Mouse (Mus musculus) kidney, embryonic 16.5 days (tissue): ENCODE data around the gene Tbc1d16. TPM values are rescaled to one million over a fixed set of nuclear protein-coding genes. Genes with fewer than 3 reads are reported as not detected.

ENCODE experiments used
- ATAC-seq: fragments of 200-750 bp; cut with Nextera tagmentation; 2 replicates; pipeline ENCODE4 v1.8.0; 2017; ENCODE audit warnings: moderate TSS enrichment; ENCODE audit not compliant: low FRiP score, low TSS enrichment
- H3K27ac ChIP-seq: fragments of 300-500 bp; sonication (generic); 2 replicates; pipeline ENCODE4 v1.5.1; 2014; ENCODE audit warnings: low read length
- H3K27me3 ChIP-seq: fragments of 300-500 bp; sonication (generic); 2 replicates; pipeline ENCODE4 v1.6.1; 2014; ENCODE audit warnings: low read length, control low read depth, mixed read lengths; ENCODE audit not compliant: insufficient read depth
- H3K36me3 ChIP-seq: fragments of 300-500 bp; sonication (generic); 2 replicates; pipeline ENCODE4 v1.6.1; 2014; ENCODE audit warnings: low read length, control low read depth, mixed read lengths; ENCODE audit not compliant: insufficient read depth
- H3K4me1 ChIP-seq: fragments of 300-500 bp; sonication (generic); 2 replicates; pipeline ENCODE4 v1.6.1; 2014; ENCODE audit warnings: low read length, control low read depth, mixed read lengths; ENCODE audit not compliant: insufficient read depth
- H3K4me2 ChIP-seq: fragments of 300-500 bp; sonication (generic); replicated peaks from 2 replicates; pipeline ENCODE4 v1.6.1; 2014; ENCODE audit warnings: low read depth, low read length
- H3K4me3 ChIP-seq: fragments of 300-500 bp; sonication (generic); 2 replicates; pipeline ENCODE4 v1.5.1; 2014; ENCODE audit warnings: mild to moderate bottlenecking, low read length
- H3K9ac ChIP-seq: fragments of 300-500 bp; sonication (generic); replicated peaks from 2 replicates; pipeline ENCODE4 v1.6.1; 2014; ENCODE audit warnings: low read length
- H3K9me3 ChIP-seq: fragments of 300-500 bp; sonication (generic); 2 replicates; pipeline ENCODE4 v1.6.1; 2016; ENCODE audit warnings: low read length, control low read depth
- WGBS: fragments of 180-500 bp; shearing (Covaris S2); extraction: QIAGEN DNeasy Blood & Tissue Kit; methylation state at CpG from one replicate; pipeline ENCODE4 v1.1.7; 2014; 5-methylcytosine and 5-hydroxymethylcytosine counted together
- polyA plus RNA-seq: library from polyadenylated mRNA; unstranded; fragments of >200 nt; fragmentation: Nextera tagmentation; extraction: Ambion mirVana; gene quantifications from 2 replicates; pipeline ENCODE4 v1.2.1, GENCODE M21; 2015

Tbc1d16 gene
- polyA plus RNA-seq, 1 experiment from 2014 or later, result 12.3 TPM

DNA sequence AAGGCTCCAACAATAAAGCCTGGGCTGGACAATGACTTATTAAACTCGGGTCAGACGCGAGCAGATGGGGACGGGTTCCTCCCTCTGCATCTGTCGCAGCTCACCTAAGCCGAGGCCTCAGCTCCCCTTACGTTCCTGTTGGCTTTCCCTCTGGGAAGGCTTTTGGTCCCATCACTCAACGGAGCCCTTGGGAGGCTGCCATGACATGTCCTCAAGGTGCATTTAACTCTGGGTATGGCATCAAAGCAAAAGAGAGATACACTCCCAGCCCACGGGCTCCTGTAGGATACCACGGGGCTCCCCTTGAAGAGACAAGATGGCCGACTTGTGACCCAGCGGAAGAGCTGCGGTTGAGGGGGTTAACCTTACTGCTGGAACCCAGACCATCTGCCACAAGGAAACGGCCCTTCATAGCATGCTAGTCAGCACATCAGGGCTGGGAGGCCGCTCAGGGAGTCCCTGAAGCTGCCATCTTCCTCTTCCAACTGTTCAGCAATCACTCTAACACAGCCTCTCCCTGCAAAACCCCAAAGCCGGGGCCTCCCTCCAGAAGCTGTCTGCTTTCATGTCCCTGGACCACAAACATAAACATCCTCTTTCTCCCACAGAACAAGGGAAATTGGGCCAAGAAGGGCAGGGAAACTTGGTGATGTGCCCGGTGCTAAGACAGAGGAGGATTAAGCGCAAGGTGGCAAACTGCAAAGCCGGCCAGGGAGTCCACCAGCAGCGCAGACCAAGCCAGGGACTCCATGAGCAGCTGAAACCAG, 5.0 kb downstream of the Tbc1d16 start:
- Histone ChIP-seq H3K36me3 (no peaks in the 10 kb centered on the region), H3K9ac (no peak overlapping the region), H3K27ac (no peak overlapping the region), H3K4me2 (no peak overlapping the region), H3K4me1 (peaks cover 54% of the 10 kb centered on the region), H3K27me3 (no peaks in the 10 kb centered on the region), H3K9me3 (no peaks in the 10 kb centered on the region), H3K4me3 (no peak overlapping the region)
- no peak for ATAC-seq
- WGBS, result 70% methylated on average over 20 of the region's 20 CpGs

- WGBS, result 32% methylated on average over 10 of the region's 11 CpGs
- Histone ChIP-seq H3K4me3 (no peak overlapping the region), H3K9me3 (no peaks in the 10 kb centered on the region), H3K9ac (0 out of 2 replicates have a peak overlapping the region, but pooled peaks have one; percentile 17), H3K27ac (peak overlapping the region; percentile 64; the same call in 1 of the 2 replicates), H3K4me2 (no peak overlapping the region), H3K27me3 (no peaks in the 10 kb centered on the region), H3K4me1 (peaks cover 48% of the 10 kb centered on the region), H3K36me3 (no peaks in the 10 kb centered on the region)
- peak; percentile 32; the same call in 1 of the 2 replicates for ATAC-seq
These were observed 6.3 kb downstream of the Tbc1d16 start for GRCm38 (mm10) chr11:119221812-119222510.

DNA sequence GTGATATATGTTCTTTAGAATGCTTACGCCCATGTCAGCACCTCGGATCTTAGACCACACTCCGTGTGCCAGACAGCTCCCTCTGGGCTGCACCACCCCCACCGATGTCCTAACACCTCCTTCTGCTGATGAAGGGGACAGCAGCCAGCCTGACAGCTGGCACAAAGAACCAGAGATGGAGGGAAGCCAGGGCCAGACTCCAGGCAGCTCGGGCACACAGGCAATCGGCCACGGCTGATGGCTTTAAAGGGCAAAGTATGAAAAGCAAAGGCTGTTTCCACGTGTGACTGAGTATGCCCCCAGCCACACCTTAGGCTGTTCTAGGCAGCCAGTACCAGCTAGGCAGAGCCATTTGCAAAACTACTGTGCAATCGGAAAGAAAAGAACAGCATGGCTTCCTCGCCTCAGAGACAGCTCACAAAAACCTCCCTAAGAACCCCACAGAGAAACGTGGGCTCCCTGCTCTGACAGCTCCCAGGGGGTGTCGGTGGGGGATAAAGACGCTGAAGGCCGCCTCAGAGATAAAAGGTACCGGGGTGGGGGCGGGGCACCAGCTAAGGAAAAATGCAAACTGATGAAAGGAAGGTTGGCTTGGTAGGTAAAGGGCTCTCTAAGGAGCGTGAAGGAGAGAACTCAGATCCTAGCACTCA, 8.4 kb downstream of the Tbc1d16 start:
- 27% methylated on average over 17 of the region's 17 CpGs for WGBS
- peak overlapping the region; percentile 28 for H3K27ac ChIP-seq
- H3K4me2 ChIP-seq, result 0 out of 2 replicates have a peak overlapping the region, but pooled peaks have one; percentile 4
- H3K9me3 ChIP-seq, result no peaks in the 10 kb centered on the region
- no peaks in the 10 kb centered on the region for H3K36me3 ChIP-seq
- peaks cover 60% of the 10 kb centered on the region for H3K4me1 ChIP-seq
- no peak for ATAC-seq
- H3K9ac ChIP-seq, result peak overlapping the region; percentile 27; the same call in 1 of the 2 replicates
- H3K27me3 ChIP-seq, result no peaks in the 10 kb centered on the region
- no peak overlapping the region for H3K4me3 ChIP-seq

DNA sequence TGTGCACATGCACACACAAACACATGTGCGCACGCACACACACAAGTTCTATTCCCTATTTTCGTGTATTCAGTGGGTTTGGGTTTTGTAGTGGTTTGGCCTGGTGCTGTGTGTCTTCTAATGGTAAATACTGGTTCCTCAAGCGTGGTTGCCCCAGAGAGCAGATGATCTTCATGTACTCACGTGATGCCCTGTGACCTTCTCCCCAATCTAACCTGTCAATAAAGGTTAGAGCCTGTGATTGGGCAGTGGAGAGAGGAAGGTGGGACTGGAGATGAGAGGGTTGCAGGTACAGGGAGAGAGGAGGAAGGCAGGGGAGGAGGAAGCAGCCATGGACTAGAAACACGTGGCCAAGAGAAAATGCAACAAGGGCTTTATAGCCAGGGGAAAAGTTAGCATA, 10.4 kb downstream of the Tbc1d16 start:
- ATAC-seq, result no peak
- H3K9me3 ChIP-seq, result no peaks in the 10 kb centered on the region
- H3K9ac ChIP-seq, result no peak overlapping the region
- no peak overlapping the region for H3K4me3 ChIP-seq
- WGBS, result 88% methylated on average over 6 of the region's 6 CpGs
- H3K4me2 ChIP-seq, result no peak overlapping the region
- peaks cover 68% of the 10 kb centered on the region for H3K4me1 ChIP-seq
- H3K36me3 ChIP-seq, result no peaks in the 10 kb centered on the region
- H3K27ac ChIP-seq, result no peak overlapping the region
- H3K27me3 ChIP-seq, result no peaks in the 10 kb centered on the region

GRCm38 (mm10) chr11:119215905-119216507, 12.3 kb downstream of the Tbc1d16 start:
- Histone ChIP-seq H3K27me3 (no peaks in the 10 kb centered on the region), H3K4me1 (peaks cover 53% of the 10 kb centered on the region), H3K4me2 (peak overlapping the region; percentile 49), H3K4me3 (no peak overlapping the region; the same call in 1 of the 2 replicates), H3K27ac (peak overlapping the region; percentile 83), H3K36me3 (no peaks in the 10 kb centered on the region), H3K9ac (peak overlapping the region; percentile 54), H3K9me3 (no peaks in the 10 kb centered on the region)
- ATAC-seq, result peak; percentile 52
- 16% methylated on average over 9 of the region's 9 CpGs for WGBS

DNA sequence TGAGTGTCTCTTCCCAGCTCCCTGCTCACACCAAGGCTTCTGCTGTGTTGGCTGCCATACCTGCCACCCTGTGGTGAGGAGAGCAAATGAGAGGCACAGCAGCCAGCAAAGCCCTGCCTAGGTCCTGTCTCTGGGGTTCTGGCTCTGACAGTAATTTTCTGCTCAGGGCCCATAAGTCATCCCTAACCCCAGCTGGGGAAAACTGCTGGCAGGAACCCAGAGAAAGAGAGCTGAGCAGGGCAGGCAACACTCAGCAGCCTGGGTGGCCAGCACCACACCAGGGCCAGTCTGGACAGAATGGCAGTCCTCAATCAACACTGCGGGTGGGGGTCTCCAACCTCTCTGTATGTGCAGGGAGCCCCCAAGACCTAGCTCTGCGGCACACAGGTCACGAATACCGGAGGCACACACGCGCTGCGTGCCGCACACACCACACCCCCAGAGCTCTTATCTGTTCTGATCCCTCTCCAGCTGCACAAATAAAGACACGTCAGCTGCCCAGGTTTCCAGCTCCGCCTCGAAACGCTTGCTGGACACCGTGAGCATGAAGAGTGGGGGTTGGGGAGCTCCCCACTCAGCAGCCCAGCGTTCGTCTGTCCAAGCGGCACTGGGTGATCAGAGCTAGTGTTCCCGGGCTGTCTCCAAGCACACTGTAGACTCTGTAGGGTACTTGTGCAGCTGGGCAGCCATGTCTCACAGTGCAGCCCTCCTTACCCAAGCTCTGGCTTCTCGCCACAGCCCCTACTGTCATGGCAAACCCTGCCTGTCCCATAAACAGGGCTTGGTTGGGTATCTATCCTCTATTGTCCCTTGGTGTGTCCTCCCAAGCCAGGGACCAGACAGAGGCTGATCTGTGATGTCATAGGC, 13.0 kb downstream of the Tbc1d16 start:
- Histone ChIP-seq H3K36me3 (no peaks in the 10 kb centered on the region), H3K4me3 (peak overlapping the region; percentile 24), H3K4me1 (peaks cover 46% of the 10 kb centered on the region), H3K9me3 (no peaks in the 10 kb centered on the region), H3K27me3 (no peaks in the 10 kb centered on the region), H3K27ac (peak overlapping the region; percentile 83), H3K4me2 (peak overlapping the region; percentile 49), H3K9ac (peak overlapping the region; percentile 54)
- 3% methylated on average over 18 of the region's 18 CpGs for WGBS
- peak; percentile 81 for ATAC-seq

DNA sequence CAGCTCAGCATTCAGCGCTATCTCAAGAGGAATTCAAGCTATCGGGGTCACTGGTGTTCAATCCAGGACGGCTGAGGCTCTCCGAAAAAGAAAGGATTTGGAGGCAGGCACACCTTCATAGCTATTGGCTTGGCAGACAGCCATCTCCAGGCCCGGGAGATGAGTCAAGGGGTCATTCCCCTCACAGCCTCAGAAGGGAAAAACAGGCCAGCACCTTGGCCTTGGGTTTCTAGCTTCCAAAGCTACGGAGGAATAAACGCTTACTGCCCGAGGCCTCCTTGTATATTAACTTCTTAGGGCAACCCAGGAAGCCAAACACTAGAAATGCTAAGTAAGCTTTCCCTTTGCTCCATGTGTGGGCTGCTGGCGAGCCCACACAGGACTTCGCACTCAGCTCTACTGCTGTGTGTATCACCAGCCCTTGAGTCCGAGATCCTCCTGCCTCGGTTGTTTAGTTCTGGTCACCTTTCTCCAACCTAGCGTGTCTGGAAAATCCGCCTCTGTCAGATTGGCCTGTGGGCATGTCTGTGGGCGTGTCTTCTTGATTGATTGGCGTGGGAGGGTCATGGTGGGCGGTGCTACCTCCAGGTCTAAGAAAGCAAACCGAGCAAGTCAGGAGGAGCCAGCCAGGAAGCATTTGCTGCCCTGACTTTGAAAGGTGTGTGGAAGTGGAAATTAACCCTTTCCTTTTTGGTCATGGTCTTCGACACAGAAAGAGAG, 15.0 kb downstream of the Tbc1d16 start:
- Histone ChIP-seq H3K9me3 (no peaks in the 10 kb centered on the region), H3K4me2 (no peak overlapping the region), H3K4me3 (no peak overlapping the region), H3K27me3 (no peaks in the 10 kb centered on the region), H3K4me1 (peaks cover 35% of the 10 kb centered on the region), H3K27ac (no peak overlapping the region), H3K36me3 (0 out of 2 replicates have a peak, but pooled peaks cover 3% of the 10 kb centered on the region), H3K9ac (no peak overlapping the region)
- WGBS, result 55% methylated on average over 19 of the region's 19 CpGs
- no peak for ATAC-seq

GRCm38 (mm10) chr11:119211604-119212309, 16.5 kb downstream of the Tbc1d16 start:
- no peak for ATAC-seq
- H3K36me3 ChIP-seq, result peaks cover 15% of the 10 kb centered on the region
- H3K27me3 ChIP-seq, result no peaks in the 10 kb centered on the region
- no peak overlapping the region for H3K4me3 ChIP-seq
- WGBS, result 88% methylated on average over 21 of the region's 21 CpGs
- no peaks in the 10 kb centered on the region; the same call in 1 of the 2 replicates for H3K9me3 ChIP-seq
- H3K27ac ChIP-seq, result no peak overlapping the region
- H3K4me1 ChIP-seq, result peaks cover 32% of the 10 kb centered on the region
- H3K9ac ChIP-seq, result no peak overlapping the region
- no peak overlapping the region for H3K4me2 ChIP-seq
